Mouse (Mus musculus) megakaryocyte, adult 5-6 weeks (primary cell): ENCODE measurements around the gene Wdr19. TPM values are rescaled to one million over a fixed set of nuclear protein-coding genes. Genes with fewer than 3 reads are reported as not detected.

Experiments
- ATAC-seq: 2 replicates; pipeline ENCODE4 v1.8.0; 2016; ENCODE audit warnings: mild to moderate bottlenecking, inconsistent platforms; ENCODE audit not compliant: poor library complexity, severe bottlenecking
- total RNA-seq, 2 experiments: library from RNA; stranded (forward) in 1 of 2; stranded (reverse) in 1 of 2; fragments of 153-499, 151-499 nt in 1 of 2; fragments of 221-1000, 200-1000 nt in 1 of 2; gene quantifications; 2 replicates each; pipeline versions ENCODE4 v1.2.3 to v1.2.4; 2015 to 2017

Gene Wdr19
- total RNA-seq, 2 experiments from 2014 or later = 0.36 to 1.6 TPM

DNA sequence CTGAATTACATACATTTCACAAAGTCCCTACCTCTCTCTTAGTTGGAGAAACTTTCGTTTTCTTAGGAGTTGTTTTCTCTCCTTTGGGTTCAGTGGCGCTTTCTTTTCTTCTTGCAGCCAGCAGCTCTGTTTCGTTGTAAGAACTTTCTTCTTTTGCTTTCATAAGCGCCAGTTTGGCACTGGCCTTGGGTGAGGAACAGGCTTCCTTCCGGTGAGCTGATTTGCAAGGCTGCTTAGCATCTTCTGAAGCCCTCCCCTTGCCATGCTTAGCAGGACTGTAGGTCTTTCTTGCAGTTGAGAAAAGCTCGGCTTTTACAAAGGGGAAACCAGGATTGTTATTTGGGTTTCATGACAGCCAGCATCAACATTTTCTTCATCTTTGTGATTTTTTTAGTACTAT, 94.1 kb downstream of the Wdr19 start:
- no peak for ATAC-seq

DNA sequence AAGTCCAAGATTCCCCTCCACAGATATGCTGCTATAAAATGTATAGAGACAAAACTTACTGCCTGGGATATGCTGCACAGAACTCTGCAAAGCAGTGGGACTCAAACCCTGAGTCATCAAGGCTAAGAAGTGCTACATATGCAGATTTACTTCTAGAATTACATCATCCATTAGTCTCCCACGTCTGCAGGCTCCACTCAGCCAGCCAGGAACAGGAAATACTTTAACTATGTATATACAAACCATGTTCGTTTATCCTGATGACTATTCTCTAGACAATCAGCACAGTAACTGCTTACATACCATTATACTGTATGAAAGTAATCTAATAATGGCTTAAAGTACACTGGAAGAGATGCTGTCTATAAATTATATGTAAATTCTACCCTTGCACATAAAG, 94.8 kb downstream of the Wdr19 start:
- no peak for ATAC-seq

DNA sequence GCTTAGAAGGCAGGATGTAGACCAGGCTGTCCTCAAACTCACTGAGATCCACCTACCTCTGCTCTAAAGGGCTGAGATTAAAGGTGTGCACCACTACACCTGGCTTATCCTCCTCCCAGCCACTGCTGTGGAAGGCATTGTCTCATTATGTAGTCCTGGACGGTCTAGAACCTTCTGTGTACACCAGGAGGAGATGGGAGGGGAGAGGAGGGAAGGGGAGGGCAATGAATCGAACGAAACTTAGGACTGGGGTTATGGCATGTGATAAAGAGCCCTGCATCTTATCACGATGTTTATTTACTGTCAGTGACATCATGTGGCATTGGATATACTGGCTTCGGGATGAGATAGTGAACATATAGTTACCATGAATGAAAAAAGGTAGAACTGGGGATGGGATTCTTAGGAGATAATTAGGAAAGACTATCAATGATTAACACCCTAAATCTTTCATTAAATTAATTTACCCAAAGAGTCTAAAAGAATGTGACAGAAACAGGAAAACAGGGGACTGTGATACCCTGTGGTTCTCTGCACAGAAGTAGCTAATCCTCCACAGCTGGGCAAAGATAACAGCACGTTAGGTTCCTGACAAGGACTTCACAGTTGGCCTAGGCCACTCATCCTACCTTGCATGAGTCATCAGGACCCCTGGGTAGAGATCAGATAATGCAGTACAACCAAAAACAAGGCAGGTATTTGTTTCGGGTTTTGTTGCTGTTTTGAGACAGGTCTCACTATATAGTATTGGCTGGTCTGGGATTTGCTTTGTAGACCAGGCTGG, 98.9 kb downstream of the Wdr19 start:
- no peak for ATAC-seq

DNA sequence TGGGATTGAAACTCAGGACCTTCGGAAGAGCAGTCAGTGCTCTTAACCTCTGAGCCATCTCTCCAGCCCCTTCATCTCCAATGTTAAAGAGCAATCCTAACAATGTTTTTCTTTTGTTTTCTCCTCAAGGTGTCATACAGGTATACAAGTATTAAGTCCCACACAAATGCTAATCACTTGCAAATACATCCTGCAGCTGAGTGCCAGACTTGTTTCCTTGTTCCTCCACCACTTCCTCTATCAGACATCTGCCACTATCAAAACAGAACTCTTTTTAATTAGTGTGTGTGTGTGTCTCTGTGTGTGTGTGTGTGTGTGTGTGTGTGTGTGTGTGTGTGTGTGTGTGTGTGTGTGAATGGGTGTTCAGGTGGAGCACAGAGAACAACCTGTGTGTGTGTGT, 100.1 kb downstream of the Wdr19 start:
- 0 out of 2 replicates have a peak, but pooled peaks have one; percentile 24 for ATAC-seq

DNA sequence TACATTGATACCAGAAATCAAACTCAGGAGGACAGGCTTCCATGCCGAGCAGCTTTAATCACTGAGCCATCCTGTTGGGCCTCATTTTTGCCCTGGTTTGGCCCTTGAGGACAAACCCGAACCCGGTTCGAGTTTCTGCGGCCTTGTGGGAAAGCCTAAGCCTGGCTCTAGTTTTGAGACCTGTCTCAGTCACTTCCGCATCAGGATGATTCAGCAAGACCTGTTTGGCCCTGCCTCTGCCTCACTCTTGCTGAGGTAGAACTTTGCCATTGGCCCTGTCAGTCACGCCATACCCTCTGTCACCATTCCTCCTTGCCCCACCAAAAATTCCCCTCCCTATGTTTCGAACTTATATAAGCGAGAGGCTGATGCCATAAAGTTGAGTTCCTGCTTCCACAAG, 100.6 kb downstream of the Wdr19 start:
- ATAC-seq = no peak

GRCm38 (mm10) chr5:65305516-65305915, 106.0 kb downstream of the Wdr19 start:
- no peak for ATAC-seq

DNA sequence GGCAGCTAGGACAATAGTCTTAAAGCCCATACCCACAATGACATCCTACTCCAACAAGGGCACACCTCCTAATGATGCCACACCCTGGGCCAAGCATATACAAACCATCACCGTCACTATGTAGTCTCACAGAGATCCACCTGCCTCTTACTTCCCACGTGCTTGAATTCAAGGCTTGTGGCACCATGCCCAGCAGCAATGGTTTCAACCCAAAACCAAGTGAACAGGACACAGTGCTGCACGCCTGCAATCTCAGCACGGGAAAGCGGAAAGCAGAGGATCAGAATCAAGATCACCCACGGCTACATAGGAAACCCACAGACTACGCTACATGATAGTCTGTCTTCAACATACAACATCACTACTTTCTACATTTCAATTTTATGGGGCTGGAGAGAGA, 108.7 kb downstream of the Wdr19 start:
- ATAC-seq = no peak

DNA sequence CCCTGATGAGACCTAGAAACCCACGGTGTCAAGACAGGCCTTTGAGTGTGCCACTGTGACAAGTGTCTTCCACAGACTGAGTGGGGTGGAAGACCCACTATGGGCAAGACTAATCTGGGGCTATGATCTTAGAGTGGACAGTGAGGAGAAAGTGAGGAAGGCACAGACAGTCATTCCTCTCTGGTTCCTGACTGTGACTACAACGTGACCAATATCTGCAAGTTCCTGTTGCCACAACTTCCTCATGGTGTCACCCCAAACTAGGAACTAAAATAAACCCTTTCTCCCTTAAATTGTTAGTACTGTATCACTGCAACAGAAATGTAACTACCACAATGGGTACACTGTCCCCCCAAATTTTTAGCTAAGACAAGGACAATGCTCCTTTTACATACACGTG, 109.4 kb downstream of the Wdr19 start:
- ATAC-seq = peak; percentile 96

Other genes starting within 250 kb of the Wdr19 start
- gene Tlr6, start 239.6 kb upstream of the Wdr19 start, total RNA-seq (2015) = 14.0 and 14.2 TPM in 2 replicates
- gene Tlr6, start 239.6 kb upstream of the Wdr19 start, total RNA-seq (2017) = 8.7 and 10.6 TPM in 2 replicates
- 5.8 and 6.4 TPM in 2 replicates for gene Fam114a1, start 229.6 kb upstream of the Wdr19 start, total RNA-seq (2015)
- 10.0 and 13.5 TPM in 2 replicates for gene Fam114a1, start 229.6 kb upstream of the Wdr19 start, total RNA-seq (2017)
- gene Tmem156, start 107.6 kb upstream of the Wdr19 start, total RNA-seq (2015) = 34.8 and 37.4 TPM in 2 replicates
- 54.5 and 54.9 TPM in 2 replicates for gene Tmem156, start 107.6 kb upstream of the Wdr19 start, total RNA-seq (2017)
- 63.3 and 74.9 TPM in 2 replicates for gene Klhl5, start 92.2 kb upstream of the Wdr19 start, total RNA-seq (2015)
- gene Klhl5, start 92.2 kb upstream of the Wdr19 start, total RNA-seq (2017) = 47.5 and 50.7 TPM in 2 replicates
- 38.5 and 39.7 TPM in 2 replicates for gene Rfc1, start 136.0 kb downstream of the Wdr19 start, total RNA-seq (2015)
- gene Rfc1, start 136.0 kb downstream of the Wdr19 start, total RNA-seq (2017) = 77.6 and 92.3 TPM in 2 replicates
- not detected in 2 replicates for gene Klb, start 148.6 kb downstream of the Wdr19 start, total RNA-seq (2015)
- gene Klb, start 148.6 kb downstream of the Wdr19 start, total RNA-seq (2017) = not detected in 2 replicates
- 1,765 and 1,894 TPM in 2 replicates for gene Rpl9, start 191.7 kb downstream of the Wdr19 start, total RNA-seq (2015)
- 1,107 and 1,286 TPM in 2 replicates for gene Rpl9, start 191.7 kb downstream of the Wdr19 start, total RNA-seq (2017)
- gene Lias, start 191.8 kb downstream of the Wdr19 start, total RNA-seq (2015) = 26.8 and 32.6 TPM in 2 replicates
- gene Lias, start 191.8 kb downstream of the Wdr19 start, total RNA-seq (2017) = 26.8 and 29.4 TPM in 2 replicates
- 87.9 and 92.7 TPM in 2 replicates for gene Ugdh, start 236.3 kb downstream of the Wdr19 start, total RNA-seq (2015)
- 121 TPM in 2 replicates for gene Ugdh, start 236.3 kb downstream of the Wdr19 start, total RNA-seq (2017)